Mouse (Mus musculus) gastrocnemius, postnatal 10 days (tissue): ENCODE measurements around the gene Nr2c2ap. TPM values are rescaled to one million over a fixed set of nuclear protein-coding genes. Genes with fewer than 3 reads are reported as not detected.

Experiments
- DNase-seq: peaks from one replicate; pipeline ENCODE4 v3.0.0; 2021; ENCODE audit warnings: mixed read lengths
- total RNA-seq, 2 experiments: library from RNA; stranded (reverse); gene quantifications; 2 replicates each; pipeline ENCODE4 v1.2.3; 2021

The Nr2c2ap gene
- total RNA-seq, 2 experiments from 2014 or later = 6.3 to 7.1 TPM

DNA sequence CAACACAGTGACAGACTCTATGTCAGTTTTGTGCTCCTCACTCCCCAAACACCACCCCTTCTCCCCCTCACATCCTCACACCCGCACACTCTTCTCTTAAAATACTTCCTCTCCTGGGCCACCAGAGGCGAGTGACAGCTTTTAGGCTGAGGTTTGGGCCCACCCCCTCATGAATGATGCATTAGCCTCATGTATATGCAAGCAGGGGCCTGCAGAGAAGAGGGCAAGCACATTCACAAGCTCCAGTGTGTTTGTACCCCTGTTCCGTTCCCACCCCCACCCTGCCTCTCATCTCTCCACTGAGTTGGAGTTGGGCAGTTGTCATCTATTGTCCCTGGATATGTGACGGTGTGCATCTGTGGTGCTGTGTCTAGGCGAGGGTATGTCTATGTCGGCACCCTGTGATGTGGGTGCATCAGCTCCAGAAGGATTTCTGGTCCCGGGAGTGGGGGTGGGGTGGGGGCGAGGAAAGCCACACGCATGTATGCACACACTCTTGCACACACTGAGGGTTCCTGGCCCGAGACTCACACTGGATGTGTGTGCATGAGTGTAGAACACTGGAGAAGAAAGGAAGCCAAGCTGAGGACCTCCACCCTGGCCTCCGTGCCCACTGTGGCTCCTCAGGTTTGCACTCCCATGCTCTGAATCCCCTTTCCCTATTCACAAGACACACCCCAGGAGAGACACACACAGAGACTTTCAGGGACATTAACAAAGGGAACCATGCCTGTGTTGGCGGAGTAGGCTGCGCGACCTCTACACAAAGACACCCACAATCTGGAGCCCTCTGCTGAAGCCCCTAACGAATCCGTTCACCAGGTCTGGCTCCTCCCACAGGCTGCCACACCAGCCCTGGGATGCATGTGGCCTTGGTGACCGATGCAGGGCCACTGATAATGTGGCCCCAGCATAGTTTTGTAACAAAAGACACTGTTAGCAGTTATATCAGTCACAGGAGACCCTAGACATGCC is 12.1 kb upstream of the Nr2c2ap start:
- DNase-seq = no peak

DNA sequence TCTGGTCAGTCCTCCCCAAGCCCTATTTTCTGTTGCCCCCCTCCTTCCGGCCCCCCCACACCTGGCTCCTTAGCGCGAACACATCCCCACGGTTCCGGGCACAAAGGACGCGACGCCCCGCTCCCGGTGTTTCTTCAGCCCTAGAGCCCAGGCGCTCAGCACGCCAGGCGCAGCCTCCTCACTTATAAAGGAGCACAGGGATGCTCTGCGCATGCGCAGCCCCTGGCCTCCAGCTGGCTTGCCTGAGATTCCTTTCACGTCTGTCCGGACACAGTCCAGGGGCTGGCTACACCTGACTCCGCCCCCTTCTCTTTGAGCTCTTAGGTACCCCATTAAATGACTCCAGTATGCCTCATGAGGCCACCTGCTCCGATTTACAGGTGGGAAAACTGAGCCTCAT is 10.5 kb upstream of the Nr2c2ap start, which contains the start of gene Ncan:
Gene Ncan (minus strand): TSS at position 207 of the 400 bp plus-strand sequence.
- DNase-seq = peak; percentile 55

DNA sequence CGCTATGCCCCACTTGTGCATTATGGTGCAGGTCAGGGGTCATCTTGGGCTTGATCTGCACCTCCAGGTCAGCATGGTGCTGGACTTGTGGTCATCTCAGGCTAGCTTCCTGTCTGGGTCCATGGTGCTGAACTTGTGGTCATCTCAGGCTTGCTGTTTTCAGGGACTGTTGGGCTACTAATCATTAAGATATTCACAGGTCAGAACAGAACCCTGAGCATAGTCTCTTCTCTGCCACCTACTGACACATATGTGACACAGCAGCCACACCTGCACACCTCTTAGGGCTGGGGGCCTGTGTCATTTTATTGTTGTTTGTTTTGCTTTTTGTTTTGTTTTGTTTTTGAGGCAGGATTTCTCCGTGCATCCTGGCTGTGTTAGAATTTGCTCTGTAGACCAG is 8.3 kb upstream of the Nr2c2ap start:
- no peak for DNase-seq

DNA sequence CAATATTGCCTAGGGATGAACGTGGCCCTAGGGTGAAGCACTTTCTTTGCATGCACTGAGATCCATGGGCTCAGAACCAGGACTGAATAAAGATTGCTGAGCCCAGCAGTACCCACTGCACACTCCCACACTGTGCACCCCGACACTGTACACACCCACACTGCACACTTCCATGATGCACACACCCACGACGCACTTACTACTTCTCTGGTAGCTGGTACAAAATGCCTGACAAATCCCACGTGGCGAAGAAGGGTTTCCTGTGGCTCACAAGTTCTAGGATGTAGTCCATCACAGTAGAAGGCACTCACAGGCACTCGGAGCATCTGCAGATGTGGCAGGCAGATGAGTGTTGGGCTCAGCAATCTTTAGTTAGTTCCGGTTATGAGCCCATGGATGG is 6.1 kb upstream of the Nr2c2ap start:
- DNase-seq = no peak

GRCm38 (mm10) chr8:70128435-70128834 is 2.7 kb upstream of the Nr2c2ap start:
- peak; percentile 62 for DNase-seq

- peak; percentile 48 for DNase-seq
Observed at GRCm38 (mm10) chr8:70129309-70129952, 1.7 kb upstream of the Nr2c2ap start.

- no peak for DNase-seq
Observed at GRCm38 (mm10) chr8:70130066-70130465, 1.1 kb upstream of the Nr2c2ap start.

- no peak for DNase-seq
Observed at GRCm38 (mm10) chr8:70134086-70134485, 3.0 kb downstream of the Nr2c2ap start.

DNA sequence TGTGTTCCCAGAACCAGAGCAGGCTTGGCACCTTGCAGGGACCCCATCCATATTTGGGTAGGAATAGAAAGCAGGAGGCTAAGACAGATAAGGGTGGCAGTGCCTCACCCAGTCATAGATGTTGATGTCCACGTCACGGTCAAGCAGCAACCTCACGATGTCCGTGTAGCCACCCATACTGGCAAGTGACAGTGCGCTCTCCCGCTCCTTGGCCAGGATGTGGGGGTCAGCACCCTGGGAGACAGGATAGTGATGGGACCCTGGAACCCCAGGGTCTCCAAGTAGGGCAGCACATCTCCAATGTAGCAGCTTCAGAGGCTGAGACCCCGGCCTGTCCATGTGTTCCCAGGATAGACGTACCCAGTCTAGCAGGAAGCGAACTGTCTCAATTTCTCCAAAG is 3.8 kb downstream of the Nr2c2ap start:
- no peak for DNase-seq

DNA sequence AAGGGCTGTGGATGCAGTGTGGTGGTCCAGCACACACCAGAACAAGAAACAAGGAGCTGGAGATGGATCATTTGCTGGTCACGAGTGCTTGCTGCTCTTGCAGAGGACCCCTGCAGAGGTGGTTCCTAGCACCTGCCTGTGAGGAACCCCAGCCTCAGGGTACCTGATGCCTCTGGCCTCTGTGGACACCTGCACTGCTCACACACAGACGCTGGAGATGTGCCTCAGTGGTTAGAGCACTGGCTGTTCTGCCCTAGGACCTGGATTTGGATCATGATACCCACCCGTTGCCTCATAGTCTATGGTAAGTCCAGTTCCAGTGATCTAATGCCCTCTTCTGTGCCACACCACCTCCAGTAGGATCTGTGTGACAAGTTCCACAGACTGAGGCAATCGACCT is 5.5 kb downstream of the Nr2c2ap start:
- DNase-seq = no peak

DNA sequence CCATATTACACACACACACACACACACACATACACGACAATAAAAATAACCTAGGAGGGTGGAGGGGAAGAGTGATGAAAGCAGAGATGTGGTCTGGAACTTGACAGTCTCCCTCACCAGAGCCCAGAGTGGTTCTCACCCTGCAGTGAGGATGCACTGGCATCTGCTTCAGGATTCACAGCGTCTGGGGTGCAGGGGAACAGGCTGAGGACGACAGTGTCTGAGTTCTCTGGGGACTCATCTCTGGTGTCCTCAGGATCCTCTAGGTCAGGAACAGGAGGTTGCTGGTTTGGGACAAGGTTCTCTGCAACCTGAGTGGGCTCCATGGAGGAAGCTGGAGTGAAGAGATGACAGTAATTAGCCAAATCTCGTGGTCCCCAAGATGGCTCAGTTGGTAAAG is 6.8 kb downstream of the Nr2c2ap start:
- DNase-seq = no peak

- peak; percentile 98 for DNase-seq
Observed at GRCm38 (mm10) chr8:70139026-70139857, 8.1 kb downstream of the Nr2c2ap start, which contains the start of the genes Rfxank, Borcs8 and Mef2b. Gene Rfxank, minus strand, starts transcription at chr8:70139154. Gene Borcs8, plus strand, starts transcription at chr8:70139499. Gene Mef2b, plus strand, starts transcription at chr8:70139711.

DNA sequence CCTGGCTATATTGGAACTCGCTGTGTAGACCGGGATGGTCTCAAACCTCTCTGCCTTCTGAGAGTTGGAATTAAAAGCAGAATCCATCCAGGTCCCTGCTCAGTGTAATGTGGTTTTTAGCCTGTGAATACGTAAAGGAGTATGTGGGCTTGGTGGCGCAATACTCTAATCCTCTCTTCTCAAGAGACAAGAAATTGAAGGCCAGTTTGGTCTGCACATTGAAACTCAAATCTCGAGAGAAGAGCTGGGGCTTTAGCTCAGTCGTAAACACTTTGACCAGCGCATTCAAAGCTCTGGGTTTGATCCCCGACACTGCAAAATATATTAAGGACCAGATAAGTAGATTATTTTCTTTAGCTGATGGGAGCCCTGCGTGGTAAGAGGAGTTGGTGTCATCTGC is 8.8 kb downstream of the Nr2c2ap start:
- DNase-seq = no peak

DNA sequence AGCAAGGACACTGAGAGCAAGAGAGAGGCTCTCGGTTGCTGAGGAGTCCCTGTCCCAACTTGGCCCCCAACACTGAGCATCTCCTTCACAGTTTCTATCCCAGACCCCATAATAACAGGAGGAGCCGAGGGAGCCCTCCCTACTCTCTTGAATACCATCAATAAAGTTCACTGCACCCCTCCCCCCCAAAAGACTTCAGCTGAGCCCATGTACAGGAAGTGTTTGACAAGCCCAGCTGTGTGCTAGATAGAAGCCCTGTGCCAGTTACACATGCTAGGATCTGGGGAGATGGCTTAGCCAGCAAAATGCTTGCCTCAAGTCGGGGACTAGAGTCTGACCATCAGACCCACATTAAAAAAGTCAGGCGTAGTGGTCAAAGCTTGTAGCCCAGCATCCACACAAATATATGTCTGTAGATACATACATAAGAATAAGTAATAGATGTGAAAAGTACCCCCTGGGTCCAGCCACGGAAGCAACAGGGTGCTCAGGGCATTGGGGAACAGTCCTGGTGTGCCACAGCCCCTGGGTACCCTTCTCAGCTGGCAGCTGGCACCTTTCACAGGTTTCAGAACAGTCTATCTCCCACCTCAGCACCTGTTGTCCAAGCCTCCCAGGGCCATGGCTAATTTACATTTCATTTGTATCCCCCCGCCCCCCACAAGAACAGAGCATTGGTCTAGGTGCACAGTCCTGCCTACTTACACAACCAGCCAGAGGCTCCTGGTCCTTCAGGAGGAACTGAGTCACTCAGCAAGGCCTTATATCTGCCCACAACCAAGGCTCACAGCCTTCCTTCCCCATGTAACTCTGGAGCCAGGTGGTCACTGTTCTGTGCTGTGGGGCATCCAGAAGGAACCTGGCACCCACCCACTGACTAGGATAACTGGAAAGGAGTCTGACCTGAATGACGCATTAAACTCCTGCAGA is 16.8 kb downstream of the Nr2c2ap start:
- no peak for DNase-seq

- peak; percentile 15 for DNase-seq
Observed at GRCm38 (mm10) chr8:70150158-70150557, 19.0 kb downstream of the Nr2c2ap start.

GRCm38 (mm10) chr8:70152537-70153257 is 21.6 kb downstream of the Nr2c2ap start:
- DNase-seq = peak; percentile 64

GRCm38 (mm10) chr8:70157240-70157800 is 26.2 kb downstream of the Nr2c2ap start:
- no peak for DNase-seq

- peak; percentile 76 for DNase-seq
Observed at GRCm38 (mm10) chr8:70158069-70158853, 27.1 kb downstream of the Nr2c2ap start.

GRCm38 (mm10) chr8:70159211-70159610 is 28.1 kb downstream of the Nr2c2ap start:
- DNase-seq = no peak
